Mouse (Mus musculus): Measurements from ENCODE around the gene Prg2. TPM values are rescaled to one million over a fixed set of nuclear protein-coding genes. Genes with fewer than 3 reads are reported as not detected.

Gene Prg2
- polyA plus RNA-seq, 1 experiment from 2014 or later: 0.19 TPM

DNA sequence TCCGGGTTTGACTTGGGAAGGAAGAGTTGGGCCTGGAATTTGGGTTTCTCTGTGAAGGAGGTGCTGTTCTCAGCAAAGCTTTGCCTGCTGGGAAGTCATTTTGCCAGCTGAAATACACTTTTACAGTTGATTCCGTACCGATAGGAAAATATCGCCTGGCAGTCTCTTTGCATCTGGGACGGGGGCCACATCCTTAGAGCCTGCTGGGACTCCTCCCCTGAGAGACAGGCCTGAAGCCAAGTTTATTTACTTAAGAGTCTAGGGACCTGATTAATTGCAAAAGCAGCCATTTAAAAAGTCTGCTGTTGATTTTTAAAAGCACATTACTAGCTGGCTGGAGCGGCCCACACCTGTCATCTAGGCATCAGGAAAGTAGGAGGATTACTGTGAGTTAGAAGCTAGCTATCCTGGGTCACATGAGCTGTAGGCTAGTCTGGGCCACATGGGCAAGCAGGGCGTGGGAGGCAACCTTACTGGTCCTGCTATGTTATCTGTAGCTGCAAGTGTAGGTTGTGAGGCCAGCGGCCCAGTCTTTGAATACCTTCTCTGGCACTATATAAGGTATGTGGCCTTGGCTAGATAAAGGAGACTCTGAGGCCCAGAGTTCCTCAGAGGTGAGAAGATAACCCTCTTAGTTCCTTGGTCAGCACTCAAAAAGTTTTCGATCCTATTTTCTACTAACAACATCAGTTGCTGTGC lies 31.8 kb downstream of the Prg2 start:
- WGBS: 83% methylated on average over 9 of the region's 9 CpGs
- Histone ChIP-seq H3K27me3 (no peaks in the 10 kb centered on the region), H3K4me1 (replicated peaks) (no peaks in the 10 kb centered on the region), H3K27ac (no peak overlapping the region), H3K36me3 (no peaks in the 10 kb centered on the region), H3K4me3 (replicated peaks) (no peak overlapping the region), H3K4me2 (replicated peaks) (no peak overlapping the region), H3K9me3 (no peaks in the 10 kb centered on the region), H3K9ac (replicated peaks) (no peak overlapping the region)
- no peak for ATAC-seq

- Histone ChIP-seq H3K36me3 (no peaks in the 10 kb centered on the region), H3K9ac (replicated peaks) (no peak overlapping the region), H3K4me1 (replicated peaks) (no peaks in the 10 kb centered on the region), H3K27me3 (no peaks in the 10 kb centered on the region), H3K4me3 (replicated peaks) (no peak overlapping the region), H3K4me2 (replicated peaks) (no peak overlapping the region), H3K9me3 (no peaks in the 10 kb centered on the region), H3K27ac (no peak overlapping the region)
- WGBS: 87% methylated on average over 14 of the region's 14 CpGs
- ATAC-seq: no peak
Measured at GRCm38 (mm10) chr2:85012679-85013078, 32.4 kb downstream of the Prg2 start.

DNA sequence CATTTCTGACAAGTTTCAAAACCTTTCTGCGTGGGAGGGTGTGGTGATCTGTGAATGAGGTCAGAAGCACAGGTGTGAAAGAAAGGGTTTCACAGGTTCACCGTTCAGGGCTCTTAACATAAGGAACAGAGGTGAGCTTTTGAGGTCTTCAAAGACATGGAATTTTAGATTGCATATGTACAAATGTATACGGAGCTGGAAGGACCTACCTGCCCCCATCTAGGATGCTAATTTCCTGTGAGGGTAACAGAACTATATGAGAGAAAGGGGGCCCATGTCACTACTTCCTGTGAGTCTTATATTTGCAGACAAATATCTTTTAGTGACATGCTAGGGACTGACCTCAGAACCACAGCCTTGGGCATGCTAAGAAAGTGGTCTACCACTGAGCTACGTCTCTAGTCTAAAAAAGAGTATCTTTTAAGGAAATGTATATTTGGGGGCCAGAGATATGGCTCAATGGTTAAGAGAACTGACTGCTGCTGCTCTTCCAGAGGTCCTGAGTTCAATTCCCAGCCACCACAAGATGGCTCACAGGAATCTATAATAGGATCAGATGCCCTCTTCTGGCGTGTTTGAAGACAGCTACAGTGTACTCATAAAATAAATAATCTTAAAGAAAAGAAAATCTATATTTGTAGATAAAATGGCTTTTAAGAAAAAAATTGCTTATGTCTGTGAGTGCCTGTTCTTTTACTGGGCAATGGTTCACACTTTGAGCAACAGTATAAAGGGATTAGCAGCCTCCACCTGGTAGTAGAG lies 33.7 kb downstream of the Prg2 start:
- H3K4me3 ChIP-seq (replicated peaks): no peak overlapping the region

DNA sequence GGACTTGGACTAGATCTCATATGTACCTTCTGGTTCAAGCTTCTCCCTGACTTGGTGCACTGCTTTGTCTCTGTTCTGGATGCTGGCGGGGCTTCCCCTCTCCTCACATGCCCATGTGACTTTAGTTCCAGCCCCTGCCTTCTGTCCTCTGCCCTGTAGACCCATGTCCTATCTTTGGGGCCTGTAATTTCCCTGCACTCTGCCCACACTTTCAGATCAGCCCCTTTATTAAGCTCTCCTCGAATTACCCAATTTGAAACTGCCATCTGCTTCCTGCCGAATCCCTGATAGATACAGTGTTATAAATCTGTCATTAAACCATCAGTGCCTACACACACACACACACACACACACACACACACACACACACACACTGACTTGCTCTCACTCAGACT lies 34.3 kb downstream of the Prg2 start:
- Histone ChIP-seq H3K4me2 (replicated peaks) (no peak overlapping the region), H3K27ac (no peak overlapping the region), H3K36me3 (no peaks in the 10 kb centered on the region), H3K27me3 (no peaks in the 10 kb centered on the region), H3K4me3 (replicated peaks) (no peak overlapping the region), H3K9me3 (no peaks in the 10 kb centered on the region), H3K9ac (replicated peaks) (no peak overlapping the region), H3K4me1 (replicated peaks) (no peaks in the 10 kb centered on the region)
- ATAC-seq: no peak
- 76% methylated on average over 3 of the region's 3 CpGs for WGBS

More for the DNA sequence above, 33.7 kb downstream of the Prg2 start:
- no peaks in the 10 kb centered on the region for H3K36me3 ChIP-seq
- ATAC-seq: no peak
- no peaks in the 10 kb centered on the region for H3K9me3 ChIP-seq
- no peak overlapping the region for H3K27ac ChIP-seq
- no peak overlapping the region for H3K9ac ChIP-seq (replicated peaks)
- no peaks in the 10 kb centered on the region for H3K27me3 ChIP-seq
- 84% methylated on average over 5 of the region's 5 CpGs for WGBS
- H3K4me2 ChIP-seq (replicated peaks): no peak overlapping the region
- H3K4me1 ChIP-seq (replicated peaks): no peaks in the 10 kb centered on the region

- H3K4me1 ChIP-seq (replicated peaks): no peaks in the 10 kb centered on the region
- no peak overlapping the region for H3K4me2 ChIP-seq (replicated peaks)
- 23% methylated on average over 4 of the region's 4 CpGs for WGBS
- H3K27me3 ChIP-seq: no peaks in the 10 kb centered on the region
- H3K4me3 ChIP-seq (replicated peaks): no peak overlapping the region
- no peak overlapping the region for H3K9ac ChIP-seq (replicated peaks)
- H3K36me3 ChIP-seq: no peaks in the 10 kb centered on the region
- no peak for ATAC-seq
- H3K9me3 ChIP-seq: no peaks in the 10 kb centered on the region
- no peak overlapping the region for H3K27ac ChIP-seq
Measured at GRCm38 (mm10) chr2:85022043-85022442, 41.8 kb downstream of the Prg2 start.

DNA sequence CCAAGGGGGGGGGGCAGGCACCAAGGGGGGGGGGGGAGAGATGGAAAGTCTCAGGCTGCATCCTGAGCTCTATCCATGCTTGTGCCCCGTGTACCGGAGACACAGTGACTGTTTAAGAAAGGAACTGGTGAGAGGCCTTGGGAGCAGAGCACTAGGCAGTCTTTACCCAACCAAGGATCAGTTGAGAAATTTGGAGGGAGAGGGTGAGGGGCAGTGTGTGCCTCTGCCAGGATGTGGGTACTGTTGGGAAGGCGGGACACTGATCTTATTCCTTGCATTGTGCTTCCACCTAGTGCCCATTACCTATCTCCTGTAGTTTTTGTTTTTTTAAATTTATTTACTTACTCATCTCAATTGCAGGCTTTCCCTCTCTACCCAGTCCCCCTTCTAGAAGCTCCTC lies 45.9 kb downstream of the Prg2 start:
- Histone ChIP-seq H3K4me1 (replicated peaks) (no peaks in the 10 kb centered on the region), H3K36me3 (no peaks in the 10 kb centered on the region), H3K9ac (replicated peaks) (no peak overlapping the region), H3K27me3 (no peaks in the 10 kb centered on the region), H3K4me2 (replicated peaks) (no peak overlapping the region), H3K27ac (no peak overlapping the region), H3K4me3 (replicated peaks) (no peak overlapping the region), H3K9me3 (no peaks in the 10 kb centered on the region)
- ATAC-seq: no peak
- WGBS: 77% methylated on average over 3 of the region's 3 CpGs

- no peaks in the 10 kb centered on the region for H3K9me3 ChIP-seq
- no peak overlapping the region for H3K4me2 ChIP-seq (replicated peaks)
- no peaks in the 10 kb centered on the region for H3K36me3 ChIP-seq
- no peak for ATAC-seq
- no peak overlapping the region for H3K27ac ChIP-seq
- no peak overlapping the region for H3K9ac ChIP-seq (replicated peaks)
- H3K4me3 ChIP-seq (replicated peaks): no peak overlapping the region
- 78% methylated on average over 5 of the region's 5 CpGs for WGBS
- H3K27me3 ChIP-seq: no peaks in the 10 kb centered on the region
- H3K4me1 ChIP-seq (replicated peaks): no peaks in the 10 kb centered on the region
Measured at GRCm38 (mm10) chr2:85027281-85027680, 47.0 kb downstream of the Prg2 start.

- Histone ChIP-seq H3K9me3 (no peaks in the 10 kb centered on the region), H3K4me2 (replicated peaks) (no peak overlapping the region), H3K4me3 (replicated peaks) (no peak overlapping the region), H3K36me3 (no peaks in the 10 kb centered on the region), H3K9ac (replicated peaks) (no peak overlapping the region), H3K4me1 (replicated peaks) (no peaks in the 10 kb centered on the region), H3K27me3 (no peaks in the 10 kb centered on the region), H3K27ac (no peak overlapping the region)
- 71% methylated on average over 6 of the region's 6 CpGs for WGBS
- ATAC-seq: no peak
Measured at GRCm38 (mm10) chr2:85029897-85030296, 49.6 kb downstream of the Prg2 start.

DNA sequence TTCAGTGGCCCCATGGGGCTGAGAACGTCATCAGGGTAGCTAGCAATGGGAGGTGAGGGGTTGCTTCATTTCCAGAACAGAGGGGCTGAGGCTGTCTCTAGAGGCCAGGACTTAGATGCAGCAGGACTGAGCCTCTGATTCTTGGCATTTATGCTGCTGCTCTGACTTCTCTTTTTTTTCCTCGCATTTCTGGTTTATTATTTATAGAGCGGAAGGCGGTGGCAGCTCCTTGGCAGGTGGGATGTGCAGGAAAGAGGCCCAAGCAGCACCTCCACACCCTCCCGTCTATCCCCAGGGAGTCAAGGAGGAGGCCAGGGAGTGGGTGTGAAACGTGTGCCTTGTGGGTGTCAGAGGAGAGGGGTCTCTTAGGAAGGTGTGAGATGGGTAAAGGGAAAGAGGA lies 50.7 kb downstream of the Prg2 start:
- H3K4me3 ChIP-seq (replicated peaks): no peak overlapping the region
- no peak for ATAC-seq
- H3K27me3 ChIP-seq: no peaks in the 10 kb centered on the region
- no peak overlapping the region for H3K9ac ChIP-seq (replicated peaks)
- peaks cover 6% of the 10 kb centered on the region for H3K4me1 ChIP-seq (replicated peaks)
- H3K4me2 ChIP-seq (replicated peaks): no peak overlapping the region
- H3K27ac ChIP-seq: no peak overlapping the region
- no peaks in the 10 kb centered on the region for H3K9me3 ChIP-seq
- WGBS: 70% methylated on average over 6 of the region's 6 CpGs
- H3K36me3 ChIP-seq: no peaks in the 10 kb centered on the region

DNA sequence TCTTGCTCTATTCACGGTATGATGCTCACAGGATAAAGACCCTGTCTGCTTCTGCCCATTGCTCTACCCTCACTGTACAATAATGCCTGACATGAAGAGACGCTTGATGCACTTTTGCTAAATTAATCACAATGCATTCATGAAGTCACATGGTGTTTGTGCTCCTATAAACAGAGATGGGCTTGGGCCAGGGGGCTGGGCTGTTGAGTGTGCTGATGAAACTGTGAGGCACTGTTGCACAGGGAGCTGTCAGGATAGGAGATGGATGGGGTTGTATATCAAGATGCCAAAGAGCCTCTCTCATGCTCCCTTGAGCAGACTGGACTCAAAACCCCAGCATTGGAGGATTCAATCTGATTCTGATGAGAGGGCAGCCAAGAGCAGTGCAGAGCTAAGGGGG lies 52.9 kb downstream of the Prg2 start:
- H3K27me3 ChIP-seq: no peaks in the 10 kb centered on the region
- H3K4me1 ChIP-seq (replicated peaks): peaks cover 18% of the 10 kb centered on the region
- no peak overlapping the region for H3K4me2 ChIP-seq (replicated peaks)
- no peak for ATAC-seq
- no peak overlapping the region for H3K27ac ChIP-seq
- H3K36me3 ChIP-seq: no peaks in the 10 kb centered on the region
- H3K9ac ChIP-seq (replicated peaks): no peak overlapping the region
- no peak overlapping the region for H3K4me3 ChIP-seq (replicated peaks)
- whole genome bisulfite sequencing: 84% methylated on average over 2 of the region's 2 CpGs
- no peaks in the 10 kb centered on the region for H3K9me3 ChIP-seq

All from midbrain, embryonic 13.5 days (tissue).